Mouse (Mus musculus) frontal cortex, adult (tissue): ENCODE data around the gene Pfkl.
"Not testable (repeated sequence)": the region's sequence is repeated elsewhere in the genome, so short reads cannot be mapped to it uniquely, and the experiment has no call there.

Source experiments
- ATAC-seq: cut with Nextera tagmentation; 2 replicates; pipeline ENCODE4 v1.9.2; 2017; ENCODE audit warnings: mild to moderate bottlenecking, moderate library complexity, mixed read lengths; ENCODE audit not compliant: low TSS enrichment

Pfkl gene

GRCm38 (mm10) chr10:78009945-78010293, at the start of gene Pfkl:
Gene Pfkl (minus strand): TSS chr10:78010083.
- no peak for ATAC-seq

- no peak for ATAC-seq
Measured at GRCm38 (mm10) chr10:78057056-78057455, 47.2 kb upstream of the Pfkl start.

GRCm38 (mm10) chr10:78054633-78055565, 45.0 kb upstream of the Pfkl start:
- ATAC-seq: no peak; the same call in 1 of the 2 replicates

GRCm38 (mm10) chr10:78049519-78050035, 39.7 kb upstream of the Pfkl start:
- no peak for ATAC-seq

- no peak for ATAC-seq
Measured at GRCm38 (mm10) chr10:78048061-78048730, 38.3 kb upstream of the Pfkl start.

GRCm38 (mm10) chr10:78046388-78046787, 36.5 kb upstream of the Pfkl start:
- no peak for ATAC-seq

GRCm38 (mm10) chr10:78044531-78044930, 34.6 kb upstream of the Pfkl start:
- no peak for ATAC-seq

- peak; percentile 90 for ATAC-seq
Measured at GRCm38 (mm10) chr10:78043406-78043836, 33.5 kb upstream of the Pfkl start, which contains the start of gene Aire. Gene Aire (minus strand): TSS chr10:78043610.

- peak; percentile 64; the same call in 1 of the 2 replicates for ATAC-seq
Measured at GRCm38 (mm10) chr10:78042697-78043405, 33.0 kb upstream of the Pfkl start.

- ATAC-seq: no peak
Measured at GRCm38 (mm10) chr10:78042096-78042495, 32.2 kb upstream of the Pfkl start.

- ATAC-seq: no peak
Measured at GRCm38 (mm10) chr10:78041647-78042046, 31.8 kb upstream of the Pfkl start, which contains the start of gene Dnmt3l. Gene Dnmt3l (plus strand): TSS chr10:78041947.

GRCm38 (mm10) chr10:78037139-78037538, 27.3 kb upstream of the Pfkl start:
- no peak for ATAC-seq

- no peak for ATAC-seq
Measured at GRCm38 (mm10) chr10:78031987-78032386, 22.1 kb upstream of the Pfkl start.

GRCm38 (mm10) chr10:78029080-78029479, 19.2 kb upstream of the Pfkl start:
- ATAC-seq: no peak

GRCm38 (mm10) chr10:78028129-78028528, 18.2 kb upstream of the Pfkl start:
- peak; percentile 84 for ATAC-seq

GRCm38 (mm10) chr10:78025453-78025852, 15.6 kb upstream of the Pfkl start:
- ATAC-seq: not testable (repeated sequence)

GRCm38 (mm10) chr10:78019984-78020383, 10.1 kb upstream of the Pfkl start:
- not testable (repeated sequence) for ATAC-seq

GRCm38 (mm10) chr10:78019291-78019690, 9.4 kb upstream of the Pfkl start:
- ATAC-seq: no peak

- peak; percentile 86 for ATAC-seq
Measured at GRCm38 (mm10) chr10:78018797-78019203, 8.9 kb upstream of the Pfkl start.

- no peak for ATAC-seq
Measured at GRCm38 (mm10) chr10:78016366-78016765, 6.5 kb upstream of the Pfkl start.

GRCm38 (mm10) chr10:78015489-78015888, 5.6 kb upstream of the Pfkl start:
- no peak for ATAC-seq
